In the genomic region with DNA sequence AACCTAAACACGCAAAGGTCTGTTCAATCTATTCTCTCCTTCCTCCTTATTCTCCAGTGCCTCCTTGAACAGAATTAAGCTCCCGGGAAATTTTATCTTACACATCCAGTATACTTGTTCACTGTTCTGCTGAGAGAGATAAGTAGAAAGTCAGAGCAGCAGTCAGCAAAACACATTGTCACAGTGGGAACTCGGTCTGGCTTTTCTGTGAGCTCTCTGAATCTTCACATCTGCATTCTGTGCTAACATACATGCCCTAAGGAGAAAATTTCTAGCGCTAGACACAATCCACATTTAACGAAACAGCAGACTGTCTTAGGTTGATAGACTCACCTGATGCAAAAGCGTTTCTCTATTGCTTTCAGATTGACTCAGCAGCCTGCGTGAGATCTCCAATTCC, we compare ENCODE assay signal across 17 mouse cellular contexts.
A peak's percentile ranks its signal among the peaks of the same experiment; 100 is the strongest.
DNase-seq lines count a peak whose midpoint lies in the region; ATAC-seq and TF ChIP-seq lines count a peak whose summit lies in the region.
"Had no signal": no experiment of that assay in that cellular context is flagged by ENCODE, and none has a peak within 500 bp of the region (broad histone marks: within the 10 kb centered on the region; RNA-seq: fewer than 3 reads in every experiment).

No protein-coding gene starts in this region.

- H3K36me3 ChIP-seq in hindbrain, embryonic 16.5 days (ENCODE audit: control insufficient read depth, insufficient read depth, low read length), result no peaks in the 10 kb centered on the region
- H3K36me3 ChIP-seq in hindbrain, embryonic 13.5 days, result peaks cover 7% of the 10 kb centered on the region; the same call in 1 of the 2 replicates
- peaks cover 3% of the 10 kb centered on the region; the same call in 1 of the 2 replicates for H3K36me3 ChIP-seq in liver, embryonic 11.5 days (ENCODE audit: control insufficient read depth, insufficient read depth, low read length)
- no peaks in the 10 kb centered on the region for H3K36me3 ChIP-seq in midbrain, embryonic 15.5 days (replicated peaks)
- H3K36me3 ChIP-seq in forebrain, postnatal 0 days (ENCODE audit: insufficient read depth), result no peaks in the 10 kb centered on the region

- no peak for ATAC-seq in hindbrain, embryonic 16.5 days
- no peak for ATAC-seq in hindbrain, embryonic 13.5 days (ENCODE audit: low FRiP score)
- ATAC-seq in liver, embryonic 11.5 days (replicated peaks; ENCODE audit: low FRiP score), result peak; percentile 82
- peak; percentile 63; the same call in 1 of the 2 replicates for ATAC-seq in midbrain, embryonic 15.5 days (replicated peaks)
- ATAC-seq in megakaryocyte, adult 5-6 weeks (ENCODE audit: poor library complexity, severe bottlenecking), result no peak
- no peak for ATAC-seq in forebrain, postnatal 0 days
- ATAC-seq: intestine, postnatal 0 days had no signal

- H3K4me1 ChIP-seq in hindbrain, embryonic 16.5 days (ENCODE audit: control insufficient read depth, insufficient read depth, low read depth, low read length), result no peaks in the 10 kb centered on the region; the same call in 1 of the 2 replicates
- H3K4me1 ChIP-seq in hindbrain, embryonic 13.5 days (replicated peaks), result 0 out of 2 replicates have a peak, but pooled peaks cover 4% of the 10 kb centered on the region
- H3K4me1 ChIP-seq in liver, embryonic 11.5 days (replicated peaks; ENCODE audit: control insufficient read depth, insufficient read depth, low read length), result peaks cover 4% of the 10 kb centered on the region
- peaks cover 11% of the 10 kb centered on the region for H3K4me1 ChIP-seq in midbrain, embryonic 15.5 days
- H3K4me1 ChIP-seq in forebrain, postnatal 0 days (ENCODE audit: insufficient read depth), result no peaks in the 10 kb centered on the region
- H3K4me1 ChIP-seq: forebrain, embryonic 12.5 days; limb, embryonic 13.5 days had no signal

- no peaks in the 10 kb centered on the region for H3K27me3 ChIP-seq in hindbrain, embryonic 16.5 days (replicated peaks; ENCODE audit: control insufficient read depth, insufficient read depth, low read length)
- no peaks in the 10 kb centered on the region for H3K27me3 ChIP-seq in hindbrain, embryonic 13.5 days
- no peaks in the 10 kb centered on the region for H3K27me3 ChIP-seq in liver, embryonic 11.5 days (replicated peaks; ENCODE audit: control insufficient read depth, insufficient read depth, low read length)
- H3K27me3 ChIP-seq in midbrain, embryonic 15.5 days (replicated peaks), result no peaks in the 10 kb centered on the region
- no peaks in the 10 kb centered on the region for H3K27me3 ChIP-seq in forebrain, postnatal 0 days (ENCODE audit: insufficient read depth, low read length)
- H3K27me3 ChIP-seq: forebrain, embryonic 12.5 days; limb, embryonic 13.5 days had no signal

- no peak overlapping the region for H3K27ac ChIP-seq in hindbrain, embryonic 16.5 days (ENCODE audit: low read depth, low read length)
- no peak overlapping the region for H3K27ac ChIP-seq in hindbrain, embryonic 13.5 days
- H3K27ac ChIP-seq in liver, embryonic 11.5 days (ENCODE audit: low read depth, low read length), result no peak overlapping the region
- H3K27ac ChIP-seq in midbrain, embryonic 15.5 days, result peak overlapping the region; percentile 24
- H3K27ac ChIP-seq in forebrain, postnatal 0 days (ENCODE audit: low read depth, low read length), result no peak overlapping the region
- H3K27ac ChIP-seq: forebrain, embryonic 12.5 days; limb, embryonic 13.5 days had no signal

- TF ChIP-seq POLR2A in brain, embryonic 14.5 days (IDR thresholded peaks at IDR 0.05; ENCODE audit: borderline replicate concordance, extremely low read depth, insufficient read depth, insufficient read length, poor library complexity, severe bottlenecking), result no peak

- no peaks in the 10 kb centered on the region for H3K9me3 ChIP-seq in hindbrain, embryonic 16.5 days (ENCODE audit: control insufficient read depth, low read length)
- H3K9me3 ChIP-seq in hindbrain, embryonic 13.5 days, result no peaks in the 10 kb centered on the region
- H3K9me3 ChIP-seq in liver, embryonic 11.5 days (ENCODE audit: control insufficient read depth, low read length), result no peaks in the 10 kb centered on the region
- no peaks in the 10 kb centered on the region for H3K9me3 ChIP-seq in midbrain, embryonic 15.5 days
- no peaks in the 10 kb centered on the region for H3K9me3 ChIP-seq in forebrain, postnatal 0 days (ENCODE audit: low read length)
- H3K9me3 ChIP-seq: forebrain, embryonic 12.5 days; limb, embryonic 13.5 days had no signal

- H3K4me3 ChIP-seq in hindbrain, embryonic 16.5 days (ENCODE audit: low read length), result no peak overlapping the region
- H3K4me3 ChIP-seq in hindbrain, embryonic 13.5 days, result no peak overlapping the region
- H3K4me3 ChIP-seq in liver, embryonic 11.5 days (ENCODE audit: low read depth, low read length), result no peak overlapping the region
- no peak overlapping the region for H3K4me3 ChIP-seq in midbrain, embryonic 15.5 days
- H3K4me3 ChIP-seq in forebrain, postnatal 0 days (ENCODE audit: low read depth, low read length), result no peak overlapping the region
- H3K4me3 ChIP-seq: forebrain, embryonic 12.5 days; limb, embryonic 13.5 days had no signal

- TF ChIP-seq CTCF in brain, embryonic 14.5 days (IDR thresholded peaks at IDR 0.05; ENCODE audit: borderline replicate concordance, extremely low read depth, insufficient read depth, insufficient read length), result no peak
- no peak for TF ChIP-seq CTCF in forebrain, postnatal 0 days (IDR thresholded peaks at IDR 0.05; ENCODE audit: low read depth)

- peak overlapping the region; percentile 10; the same call in 1 of the 2 replicates for H3K4me2 ChIP-seq in hindbrain, embryonic 16.5 days (ENCODE audit: low read length)
- H3K4me2 ChIP-seq in hindbrain, embryonic 13.5 days, result no peak overlapping the region
- no peak overlapping the region for H3K4me2 ChIP-seq in liver, embryonic 11.5 days
- H3K4me2 ChIP-seq in midbrain, embryonic 15.5 days, result no peak overlapping the region
- H3K4me2 ChIP-seq in forebrain, postnatal 0 days (ENCODE audit: low read depth), result no peak overlapping the region
- H3K4me2 ChIP-seq: forebrain, embryonic 12.5 days; limb, embryonic 13.5 days had no signal

- H3K9ac ChIP-seq in hindbrain, embryonic 16.5 days (ENCODE audit: low read depth, low read length), result no peak overlapping the region
- no peak overlapping the region for H3K9ac ChIP-seq in hindbrain, embryonic 13.5 days
- H3K9ac ChIP-seq in liver, embryonic 11.5 days (ENCODE audit: low read depth, low read length), result no peak overlapping the region
- H3K9ac ChIP-seq in midbrain, embryonic 15.5 days, result no peak overlapping the region; the same call in 1 of the 2 replicates
- no peak overlapping the region for H3K9ac ChIP-seq in forebrain, postnatal 0 days
- H3K9ac ChIP-seq: forebrain, embryonic 12.5 days; limb, embryonic 13.5 days had no signal

- peak; percentile 65 for DNase-seq in brain, embryonic 14.5 days (ENCODE audit: low read depth)
- DNase-seq in liver, embryonic 11.5 days (ENCODE audit: low spot score), result no peak
- DNase-seq in thymus, postnatal 36 days, result no peak
- DNase-seq in forebrain, postnatal 0 days, result no peak
- DNase-seq: adrenal gland, postnatal 36 days; cerebellum, adult 18-20 months; kidney, postnatal 14 days; layer of hippocampus, adult 9-11 months; lung, postnatal 10 days; thymus, adult 2 months had no signal

- 55% methylated on average over 7 of the region's 7 CpGs for WGBS in hindbrain, embryonic 16.5 days
- 76% methylated on average over 7 of the region's 7 CpGs for WGBS in hindbrain, embryonic 13.5 days
- WGBS in liver, embryonic 11.5 days, result 73% methylated on average over 7 of the region's 7 CpGs
- WGBS in midbrain, embryonic 15.5 days, result 52% methylated on average over 7 of the region's 7 CpGs
- 81% methylated on average over 7 of the region's 7 CpGs for WGBS in forebrain, postnatal 0 days

Comparison
In these comparisons a context has a peak if more than half of its experiments do, and no peak if none do; other contexts are left out.
1. ATAC-seq: peak in liver, embryonic 11.5 days (single experiment) and midbrain, embryonic 15.5 days (single experiment); none in hindbrain, embryonic 16.5 days (single experiment), hindbrain, embryonic 13.5 days (single experiment), megakaryocyte, adult 5-6 weeks (single experiment) and forebrain, postnatal 0 days (single experiment).